In the genomic region with DNA sequence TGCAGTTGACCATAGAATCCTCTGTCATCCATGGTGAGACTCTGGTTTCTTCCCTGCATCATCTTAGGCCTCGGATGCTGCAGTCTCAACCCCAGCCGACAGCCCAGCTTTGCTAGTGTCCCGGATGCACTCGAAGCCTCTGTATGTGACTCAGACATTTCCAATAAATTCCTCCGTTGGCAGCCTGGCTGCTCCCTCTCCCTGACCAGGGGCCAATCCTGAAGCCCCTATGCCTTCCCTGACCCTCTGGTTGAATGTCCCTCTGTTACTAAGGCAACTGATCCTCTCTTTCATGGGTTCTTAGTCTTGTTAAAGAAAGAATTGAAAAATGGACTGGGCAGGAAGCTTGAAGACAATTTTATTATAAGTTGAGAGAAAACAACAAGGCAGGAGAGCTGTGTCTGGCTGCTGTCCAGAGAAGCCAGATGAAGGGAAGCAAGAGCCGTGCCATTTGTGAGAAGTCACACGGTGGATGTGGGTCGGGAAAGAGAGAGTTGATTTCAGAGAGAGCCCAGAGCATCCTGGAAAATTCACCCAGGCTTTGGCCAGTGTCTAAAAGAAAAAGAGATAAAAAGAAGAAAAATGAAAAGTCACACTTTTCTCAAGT, we compare ENCODE assay signal across 24 mouse cellular contexts.
DNase-seq lines count a peak whose midpoint lies in the region; ATAC-seq and TF ChIP-seq lines count a peak whose summit lies in the region.
"Had no signal": no experiment of that assay in that cellular context is flagged by ENCODE, and none has a peak within 500 bp of the region (broad histone marks: within the 10 kb centered on the region; RNA-seq: fewer than 3 reads in every experiment).

No protein-coding gene starts in this region.

- TF ChIP-seq CTCF in brain, embryonic 14.5 days (IDR thresholded peaks at IDR 0.05; ENCODE audit: borderline replicate concordance, extremely low read depth, insufficient read depth, insufficient read length), result no peak

- H3K9ac ChIP-seq in forebrain, embryonic 15.5 days (replicated peaks), result no peak overlapping the region
- H3K9ac ChIP-seq in midbrain, embryonic 15.5 days, result no peak overlapping the region
- H3K9ac ChIP-seq: embryonic facial prominence, embryonic 13.5 days; hindbrain, embryonic 13.5 days; limb, embryonic 15.5 days; liver, embryonic 15.5 days; neural tube, embryonic 13.5 days had no signal

- ATAC-seq in forebrain, embryonic 15.5 days (replicated peaks), result no peak
- no peak for ATAC-seq in midbrain, embryonic 15.5 days (replicated peaks)
- ATAC-seq: intestine, embryonic 16.5 days had no signal

- H3K27me3 ChIP-seq in forebrain, embryonic 10.5 days (ENCODE audit: poor library complexity, severe bottlenecking), result peaks cover 28% of the 10 kb centered on the region; the same call in 1 of the 2 replicates
- H3K27me3 ChIP-seq in forebrain, embryonic 15.5 days, result no peaks in the 10 kb centered on the region
- H3K27me3 ChIP-seq in midbrain, embryonic 15.5 days (replicated peaks), result no peaks in the 10 kb centered on the region
- H3K27me3 ChIP-seq: embryonic facial prominence, embryonic 13.5 days; limb, embryonic 15.5 days; liver, embryonic 15.5 days had no signal

- no peaks in the 10 kb centered on the region for H3K36me3 ChIP-seq in forebrain, embryonic 10.5 days (replicated peaks)
- H3K36me3 ChIP-seq in forebrain, embryonic 15.5 days, result no peaks in the 10 kb centered on the region
- H3K36me3 ChIP-seq in midbrain, embryonic 15.5 days (replicated peaks), result no peaks in the 10 kb centered on the region
- H3K36me3 ChIP-seq: embryonic facial prominence, embryonic 13.5 days; G1E; hindbrain, embryonic 13.5 days; limb, embryonic 15.5 days; liver, embryonic 15.5 days; neural tube, embryonic 13.5 days had no signal

- 53% methylated on average over 8 of the region's 8 CpGs for WGBS in forebrain, embryonic 10.5 days
- 21% methylated on average over 8 of the region's 8 CpGs for WGBS in forebrain, embryonic 15.5 days
- WGBS in midbrain, embryonic 15.5 days, result 15% methylated on average over 8 of the region's 8 CpGs

- no peak overlapping the region for H3K4me2 ChIP-seq in forebrain, embryonic 15.5 days (replicated peaks)
- H3K4me2 ChIP-seq in midbrain, embryonic 15.5 days, result no peak overlapping the region
- H3K4me2 ChIP-seq: embryonic facial prominence, embryonic 13.5 days; hindbrain, embryonic 13.5 days; limb, embryonic 15.5 days; liver, embryonic 15.5 days; neural tube, embryonic 13.5 days had no signal

- H3K4me3 ChIP-seq in forebrain, embryonic 10.5 days, result no peak overlapping the region
- H3K4me3 ChIP-seq in forebrain, embryonic 15.5 days, result no peak overlapping the region
- H3K4me3 ChIP-seq in midbrain, embryonic 15.5 days, result no peak overlapping the region
- H3K4me3 ChIP-seq: embryonic facial prominence, embryonic 13.5 days; hindbrain, embryonic 13.5 days; limb, embryonic 15.5 days; liver, embryonic 15.5 days; myocyte; neural tube, embryonic 13.5 days had no signal

- no peaks in the 10 kb centered on the region; the same call in 1 of the 2 replicates for H3K9me3 ChIP-seq in forebrain, embryonic 10.5 days
- H3K9me3 ChIP-seq in forebrain, embryonic 15.5 days, result no peaks in the 10 kb centered on the region
- no peaks in the 10 kb centered on the region for H3K9me3 ChIP-seq in midbrain, embryonic 15.5 days
- H3K9me3 ChIP-seq: embryonic facial prominence, embryonic 13.5 days; G1E; limb, embryonic 15.5 days; liver, embryonic 15.5 days; neural tube, embryonic 13.5 days had no signal

- DNase-seq in forebrain, embryonic 10.5 days (ENCODE audit: extremely low spot score, low spot score), result no peak
- DNase-seq in NIH3T3 (ENCODE audit: low read depth), result peak; percentile 8
- peak; percentile 63 for DNase-seq in brain, embryonic 14.5 days (ENCODE audit: low read depth)
- no peak for DNase-seq in layer of hippocampus, postnatal 36 days
- no peak for DNase-seq in thymus, postnatal 10 days (ENCODE audit: low spot score in 2 of 2)
- DNase-seq: adrenal gland, adult 2 months; B cell, adult 2 months; gastrocnemius, postnatal 36 days; kidney, adult 9 months; kidney, postnatal 36 days; lung, postnatal 4 days; retina, postnatal 1 day; right cerebral cortex, postnatal 25 days; spleen, adult 18-20 months had no signal

- peaks cover 63% of the 10 kb centered on the region for H3K4me1 ChIP-seq in forebrain, embryonic 10.5 days
- H3K4me1 ChIP-seq in forebrain, embryonic 15.5 days, result peaks cover 19% of the 10 kb centered on the region
- H3K4me1 ChIP-seq in midbrain, embryonic 15.5 days, result peaks cover 17% of the 10 kb centered on the region
- H3K4me1 ChIP-seq: embryonic facial prominence, embryonic 13.5 days; limb, embryonic 15.5 days; liver, embryonic 15.5 days had no signal

- peak overlapping the region; percentile 76 for H3K27ac ChIP-seq in forebrain, embryonic 10.5 days
- no peak overlapping the region for H3K27ac ChIP-seq in forebrain, embryonic 15.5 days (replicated peaks)
- H3K27ac ChIP-seq in midbrain, embryonic 15.5 days, result peak overlapping the region; percentile 31; the same call in 1 of the 2 replicates
- H3K27ac ChIP-seq: embryonic facial prominence, embryonic 13.5 days; hindbrain, embryonic 13.5 days; limb, embryonic 15.5 days; liver, embryonic 15.5 days; neural tube, embryonic 13.5 days had no signal

- no peak for TF ChIP-seq POLR2A in brain, embryonic 14.5 days (IDR thresholded peaks at IDR 0.05; ENCODE audit: borderline replicate concordance, extremely low read depth, insufficient read depth, insufficient read length, poor library complexity, severe bottlenecking)

Comparison
In these comparisons a context has a peak if more than half of its experiments do, and no peak if none do; other contexts are left out.
1. DNase-seq: peak in NIH3T3 (single experiment) and brain, embryonic 14.5 days (single experiment); none in forebrain, embryonic 10.5 days (single experiment), layer of hippocampus, postnatal 36 days (0 of 2) and thymus, postnatal 10 days (0 of 2).